Mouse (Mus musculus): ENCODE measurements at regions not wholly inside any gene's neighbourhood (a gene's known extent, or its start where the extent isn't known, plus 50 kb on each side); places are given as distances from the start of the nearest gene placed in this dataset.

- TF ChIP-seq POLR2A (IDR thresholded peaks at IDR 0.05; ENCODE audit: insufficient read length, low read depth), result no peak
- no peak for TF ChIP-seq TCF12 (IDR thresholded peaks at IDR 0.05; ENCODE audit: insufficient read depth, poor library complexity, severe bottlenecking)
Observed at GRCm38 (mm10) chr7:68603711-68604110, 145.3 kb downstream of the Arrdc4 start.

Data from myocyte (in vitro differentiated cells).